Mouse (Mus musculus): ENCODE measurements around the gene Rxra. TPM values are rescaled to one million over a fixed set of nuclear protein-coding genes. Genes with fewer than 3 reads are reported as not detected.
A peak's percentile ranks its signal among the peaks of the same experiment; 100 is the strongest.

The Rxra gene
- polyA plus RNA-seq, 1 experiment from 2014 or later: 7.6 TPM

GRCm38 (mm10) chr2:27751135-27751519 is 74.9 kb downstream of the Rxra start:
- H3K27ac ChIP-seq (replicated peaks): no peak overlapping the region
- no peak for DNase-seq (ENCODE audit: low spot score)
- 89% methylated on average over 7 of the region's 7 CpGs for WGBS
- H3K27me3 ChIP-seq (ENCODE audit: low read depth, poor library complexity, severe bottlenecking): no peaks in the 10 kb centered on the region
- no peaks in the 10 kb centered on the region for H3K9me3 ChIP-seq (replicated peaks)
- H3K4me1 ChIP-seq: peaks cover 29% of the 10 kb centered on the region
- no peak overlapping the region for H3K4me3 ChIP-seq
- H3K36me3 ChIP-seq: peaks cover 94% of the 10 kb centered on the region

GRCm38 (mm10) chr2:27751803-27752202 is 75.6 kb downstream of the Rxra start:
- Histone ChIP-seq H3K4me1 (peaks cover 22% of the 10 kb centered on the region), H3K27me3 (ENCODE audit: low read depth, poor library complexity, severe bottlenecking) (no peaks in the 10 kb centered on the region), H3K36me3 (peaks cover 95% of the 10 kb centered on the region), H3K27ac (replicated peaks) (no peak overlapping the region), H3K4me3 (no peak overlapping the region), H3K9me3 (replicated peaks) (no peaks in the 10 kb centered on the region)
- DNase-seq (ENCODE audit: low spot score): no peak
- WGBS: 94% methylated on average over 4 of the region's 4 CpGs

GRCm38 (mm10) chr2:27754094-27754493 is 77.9 kb downstream of the Rxra start:
- Histone ChIP-seq H3K27ac (replicated peaks) (no peak overlapping the region), H3K36me3 (peaks cover 100% of the 10 kb centered on the region), H3K4me3 (no peak overlapping the region), H3K4me1 (peaks cover 21% of the 10 kb centered on the region), H3K9me3 (replicated peaks) (no peaks in the 10 kb centered on the region), H3K27me3 (ENCODE audit: low read depth, poor library complexity, severe bottlenecking) (no peaks in the 10 kb centered on the region)
- DNase-seq (ENCODE audit: low spot score): no peak
- 95% methylated on average over 9 of the region's 9 CpGs for WGBS

- Histone ChIP-seq H3K27ac (replicated peaks) (no peak overlapping the region), H3K4me3 (no peak overlapping the region), H3K36me3 (peaks cover 100% of the 10 kb centered on the region), H3K4me1 (peaks cover 11% of the 10 kb centered on the region; the same call in 1 of the 2 replicates), H3K27me3 (ENCODE audit: low read depth, poor library complexity, severe bottlenecking) (no peaks in the 10 kb centered on the region), H3K9me3 (replicated peaks) (no peaks in the 10 kb centered on the region)
- no peak for DNase-seq (ENCODE audit: low spot score)
- WGBS: 92% methylated on average over 13 of the region's 13 CpGs
These were observed 79.9 kb downstream of the Rxra start for GRCm38 (mm10) chr2:27755986-27756641.

- Histone ChIP-seq H3K9me3 (replicated peaks) (no peaks in the 10 kb centered on the region), H3K4me1 (peaks cover 23% of the 10 kb centered on the region), H3K27me3 (ENCODE audit: low read depth, poor library complexity, severe bottlenecking) (no peaks in the 10 kb centered on the region), H3K4me3 (no peak overlapping the region), H3K36me3 (peaks cover 85% of the 10 kb centered on the region), H3K27ac (replicated peaks) (no peak overlapping the region; the same call in 1 of the 2 replicates)
- 79% methylated on average over 20 of the region's 20 CpGs for WGBS
- DNase-seq (ENCODE audit: low spot score): no peak
These were observed 82.4 kb downstream of the Rxra start for GRCm38 (mm10) chr2:27758414-27759301.

GRCm38 (mm10) chr2:27759431-27759830 is 83.2 kb downstream of the Rxra start:
- WGBS: 95% methylated on average over 14 of the region's 14 CpGs
- Histone ChIP-seq H3K27me3 (ENCODE audit: low read depth, poor library complexity, severe bottlenecking) (no peaks in the 10 kb centered on the region), H3K4me1 (peaks cover 31% of the 10 kb centered on the region), H3K27ac (replicated peaks) (no peak overlapping the region; the same call in 1 of the 2 replicates), H3K36me3 (peaks cover 77% of the 10 kb centered on the region), H3K9me3 (replicated peaks) (no peaks in the 10 kb centered on the region), H3K4me3 (no peak overlapping the region)
- DNase-seq (ENCODE audit: low spot score): no peak

- Histone ChIP-seq H3K36me3 (peaks cover 57% of the 10 kb centered on the region), H3K4me1 (peaks cover 36% of the 10 kb centered on the region)
These were observed 85.2 kb downstream of the Rxra start for GRCm38 (mm10) chr2:27761260-27761995.

GRCm38 (mm10) chr2:27761996-27762340 is 85.7 kb downstream of the Rxra start:
- no peak overlapping the region for H3K27ac ChIP-seq (replicated peaks)
- 87% methylated on average over 9 of the region's 9 CpGs for WGBS
- no peaks in the 10 kb centered on the region for H3K27me3 ChIP-seq (ENCODE audit: low read depth, poor library complexity, severe bottlenecking)
- H3K9me3 ChIP-seq (replicated peaks): no peaks in the 10 kb centered on the region
- peaks cover 52% of the 10 kb centered on the region for H3K36me3 ChIP-seq
- peaks cover 36% of the 10 kb centered on the region for H3K4me1 ChIP-seq
- DNase-seq (ENCODE audit: low spot score): no peak
- no peak overlapping the region for H3K4me3 ChIP-seq

More at GRCm38 (mm10) chr2:27761260-27761995, 85.2 kb downstream of the Rxra start:
- Histone ChIP-seq H3K4me3 (no peak overlapping the region), H3K9me3 (replicated peaks) (no peaks in the 10 kb centered on the region), H3K27ac (replicated peaks) (no peak overlapping the region), H3K27me3 (ENCODE audit: low read depth, poor library complexity, severe bottlenecking) (no peaks in the 10 kb centered on the region)
- no peak for DNase-seq (ENCODE audit: low spot score)
- 90% methylated on average over 10 of the region's 10 CpGs for WGBS

GRCm38 (mm10) chr2:27762509-27762908 is 86.3 kb downstream of the Rxra start:
- no peak for DNase-seq (ENCODE audit: low spot score)
- no peaks in the 10 kb centered on the region for H3K27me3 ChIP-seq (ENCODE audit: low read depth, poor library complexity, severe bottlenecking)
- no peak overlapping the region for H3K27ac ChIP-seq (replicated peaks)
- WGBS: 68% methylated on average over 12 of the region's 12 CpGs
- H3K9me3 ChIP-seq (replicated peaks): no peaks in the 10 kb centered on the region
- peaks cover 36% of the 10 kb centered on the region for H3K4me1 ChIP-seq
- H3K36me3 ChIP-seq: peaks cover 46% of the 10 kb centered on the region
- H3K4me3 ChIP-seq: no peak overlapping the region

GRCm38 (mm10) chr2:27762920-27763780 is 86.9 kb downstream of the Rxra start:
- H3K36me3 ChIP-seq: peaks cover 40% of the 10 kb centered on the region
- DNase-seq (ENCODE audit: low spot score): no peak
- 77% methylated on average over 14 of the region's 14 CpGs for WGBS
- H3K9me3 ChIP-seq (replicated peaks): no peaks in the 10 kb centered on the region
- H3K27me3 ChIP-seq (ENCODE audit: low read depth, poor library complexity, severe bottlenecking): no peaks in the 10 kb centered on the region
- 0 out of 2 replicates have a peak overlapping the region, but pooled peaks have one; percentile 50 for H3K27ac ChIP-seq (replicated peaks)
- peaks cover 35% of the 10 kb centered on the region for H3K4me1 ChIP-seq
- H3K4me3 ChIP-seq: no peak overlapping the region

GRCm38 (mm10) chr2:27764256-27764936 is 88.2 kb downstream of the Rxra start:
- Histone ChIP-seq H3K27me3 (ENCODE audit: low read depth, poor library complexity, severe bottlenecking) (no peaks in the 10 kb centered on the region; the same call in 1 of the 2 replicates), H3K9me3 (replicated peaks) (no peaks in the 10 kb centered on the region), H3K4me1 (peaks cover 25% of the 10 kb centered on the region), H3K27ac (replicated peaks) (peak overlapping the region; percentile 50), H3K36me3 (peaks cover 27% of the 10 kb centered on the region), H3K4me3 (no peak overlapping the region)
- 25% methylated on average over 6 of the region's 6 CpGs for WGBS
- peak; percentile 59 for DNase-seq (ENCODE audit: low spot score)
